Mouse (Mus musculus) neural tube, embryonic 15.5 days (tissue): ENCODE measurements around the gene Ltbp3. TPM values are rescaled to one million over a fixed set of nuclear protein-coding genes. Genes with fewer than 3 reads are reported as not detected.
A peak's percentile ranks its signal among the peaks of the same experiment; 100 is the strongest.

Experiments used
- ATAC-seq: fragments of 200-750 bp; cut with Nextera tagmentation; 2 replicates; pipeline ENCODE4 v1.8.0; 2017; ENCODE audit warnings: mild to moderate bottlenecking, moderate TSS enrichment, moderate library complexity; ENCODE audit not compliant: low FRiP score
- H3K27ac ChIP-seq: fragments of 300-500 bp; sonication (generic); replicated peaks from 2 replicates; pipeline ENCODE4 v1.5.1; 2015; ENCODE audit warnings: mild to moderate bottlenecking, inconsistent platforms
- H3K27me3 ChIP-seq: fragments of 300-500 bp; sonication (generic); replicated peaks from 2 replicates; pipeline ENCODE4 v1.6.1; 2015; ENCODE audit warnings: inconsistent platforms
- H3K36me3 ChIP-seq: fragments of 300-500 bp; sonication (generic); 2 replicates; pipeline ENCODE4 v1.6.1; 2015; ENCODE audit warnings: inconsistent platforms
- H3K4me1 ChIP-seq: fragments of 300-500 bp; sonication (generic); 2 replicates; pipeline ENCODE4 v1.6.1; 2015; ENCODE audit warnings: inconsistent platforms
- H3K4me2 ChIP-seq: fragments of 300-500 bp; sonication (generic); 2 replicates; pipeline ENCODE4 v1.6.1; 2015; ENCODE audit warnings: inconsistent platforms, mild to moderate bottlenecking, moderate library complexity
- H3K4me3 ChIP-seq: fragments of 300-500 bp; sonication (generic); replicated peaks from 2 replicates; pipeline ENCODE4 v1.5.1; 2015; ENCODE audit warnings: mild to moderate bottlenecking, inconsistent platforms
- H3K9ac ChIP-seq: fragments of 300-500 bp; sonication (generic); replicated peaks from 2 replicates; pipeline ENCODE4 v1.6.1; 2015; ENCODE audit warnings: mild to moderate bottlenecking, inconsistent platforms
- H3K9me3 ChIP-seq: fragments of 300-500 bp; sonication (generic); replicated peaks from 2 replicates; pipeline ENCODE4 v1.6.1; 2016; ENCODE audit warnings: inconsistent platforms
- WGBS: fragments of 180-500 bp; shearing (Covaris S2); methylation state at CpG from one replicate; pipeline ENCODE4 v1.1.7; 2015; ENCODE audit warnings: mixed read lengths; 5-methylcytosine and 5-hydroxymethylcytosine counted together
- polyA plus RNA-seq: library from polyadenylated mRNA; unstranded; fragments of >200 nt; fragmentation: Nextera tagmentation; extraction: Ambion mirVana; gene quantifications from 2 replicates; pipeline ENCODE4 v1.2.1, GENCODE M21; 2015

Gene Ltbp3
- polyA plus RNA-seq, 1 experiment from 2014 or later: 15.6 TPM

GRCm38 (mm10) chr19:5725767-5726515, 14.8 kb upstream of the Ltbp3 start, which contains the start of gene Ehbp1l1:
Gene Ehbp1l1, minus strand, starts transcription at chr19:5726317.
- Histone ChIP-seq H3K9me3 (no peaks in the 10 kb centered on the region), H3K36me3 (peaks cover 28% of the 10 kb centered on the region), H3K27ac (peak within 1 kb of the TSS; percentile 45; the same call in 1 of the 2 replicates), H3K4me1 (peaks cover 64% of the 10 kb centered on the region), H3K27me3 (no peaks in the 10 kb centered on the region), H3K4me3 (peak within 1 kb of the TSS; percentile 84), H3K9ac (peak within 1 kb of the TSS; percentile 96; the same call in 1 of the 2 replicates), H3K4me2 (peak within 1 kb of the TSS; percentile 89)
- ATAC-seq: no peak
- WGBS: 13% methylated on average over 49 of the region's 49 CpGs

- Histone ChIP-seq H3K9me3 (no peaks in the 10 kb centered on the region), H3K4me2 (peak overlapping the region; percentile 89), H3K4me3 (peak overlapping the region; percentile 84), H3K4me1 (peaks cover 71% of the 10 kb centered on the region), H3K36me3 (peaks cover 17% of the 10 kb centered on the region; the same call in 1 of the 2 replicates), H3K27me3 (no peaks in the 10 kb centered on the region), H3K9ac (peak overlapping the region; percentile 96), H3K27ac (peak overlapping the region; percentile 96)
- WGBS: 82% methylated on average over 15 of the region's 15 CpGs
- ATAC-seq: no peak
Observed at GRCm38 (mm10) chr19:5726961-5727578, 13.6 kb upstream of the Ltbp3 start.

- Histone ChIP-seq H3K4me2 (peak overlapping the region; percentile 89), H3K9ac (peak overlapping the region; percentile 96), H3K27me3 (no peaks in the 10 kb centered on the region), H3K4me3 (peak overlapping the region; percentile 84), H3K36me3 (0 out of 2 replicates have a peak, but pooled peaks cover 12% of the 10 kb centered on the region), H3K9me3 (no peaks in the 10 kb centered on the region), H3K4me1 (peaks cover 72% of the 10 kb centered on the region), H3K27ac (peak overlapping the region; percentile 96)
- WGBS: 4% methylated on average over 14 of the region's 14 CpGs
- no peak for ATAC-seq
Observed at GRCm38 (mm10) chr19:5727701-5728100, 13.0 kb upstream of the Ltbp3 start.

GRCm38 (mm10) chr19:5728631-5729443, 11.9 kb upstream of the Ltbp3 start:
- Histone ChIP-seq H3K4me3 (peak overlapping the region; percentile 84), H3K27ac (peak overlapping the region; percentile 96), H3K4me2 (peak overlapping the region; percentile 89), H3K27me3 (peaks cover 4% of the 10 kb centered on the region; the same call in 1 of the 2 replicates), H3K4me1 (peaks cover 72% of the 10 kb centered on the region), H3K36me3 (0 out of 2 replicates have a peak, but pooled peaks cover 10% of the 10 kb centered on the region), H3K9me3 (no peaks in the 10 kb centered on the region), H3K9ac (peak overlapping the region; percentile 96)
- 7% methylated on average over 37 of the region's 37 CpGs for WGBS
- peak; percentile 30; the same call in 1 of the 2 replicates for ATAC-seq

GRCm38 (mm10) chr19:5729444-5729815, 11.3 kb upstream of the Ltbp3 start, which contains the start of gene Fam89b:
Gene Fam89b, minus strand, starts transcription at chr19:5729653.
- H3K4me1 ChIP-seq: peaks cover 67% of the 10 kb centered on the region
- H3K36me3 ChIP-seq: 0 out of 2 replicates have a peak, but pooled peaks cover 7% of the 10 kb centered on the region
- no peaks in the 10 kb centered on the region for H3K9me3 ChIP-seq
- WGBS: 0% methylated on average over 37 of the region's 37 CpGs
- H3K9ac ChIP-seq: peak within 1 kb of the TSS; percentile 96
- ATAC-seq: peak; percentile 82
- peak within 1 kb of the TSS; percentile 96 for H3K27ac ChIP-seq
- H3K4me3 ChIP-seq: peak within 1 kb of the TSS; percentile 84
- H3K27me3 ChIP-seq: peaks cover 4% of the 10 kb centered on the region; the same call in 1 of the 2 replicates
- peak within 1 kb of the TSS; percentile 89 for H3K4me2 ChIP-seq

GRCm38 (mm10) chr19:5730314-5731186, 10.2 kb upstream of the Ltbp3 start:
- Histone ChIP-seq H3K27me3 (peaks cover 9% of the 10 kb centered on the region; the same call in 1 of the 2 replicates), H3K9me3 (no peaks in the 10 kb centered on the region), H3K36me3 (no peaks in the 10 kb centered on the region), H3K4me1 (peaks cover 56% of the 10 kb centered on the region), H3K27ac (no peak overlapping the region; the same call in 1 of the 2 replicates), H3K4me2 (peak overlapping the region; percentile 89), H3K9ac (peak overlapping the region; percentile 74), H3K4me3 (peak overlapping the region; percentile 84)
- WGBS: 76% methylated on average over 29 of the region's 29 CpGs
- ATAC-seq: no peak

GRCm38 (mm10) chr19:5731264-5731978, 9.3 kb upstream of the Ltbp3 start:
- Histone ChIP-seq H3K9ac (peak overlapping the region; percentile 74), H3K27ac (peak overlapping the region; percentile 76), H3K4me3 (peak overlapping the region; percentile 84), H3K4me1 (peaks cover 47% of the 10 kb centered on the region), H3K27me3 (peaks cover 14% of the 10 kb centered on the region; the same call in 1 of the 2 replicates), H3K36me3 (no peaks in the 10 kb centered on the region), H3K4me2 (peak overlapping the region; percentile 89), H3K9me3 (no peaks in the 10 kb centered on the region)
- under 1% methylated on average over 47 of the region's 47 CpGs for WGBS
- ATAC-seq: peak; percentile 86

- no peak overlapping the region for H3K27ac ChIP-seq
- H3K4me1 ChIP-seq: peaks cover 23% of the 10 kb centered on the region
- no peak overlapping the region for H3K9ac ChIP-seq
- H3K4me3 ChIP-seq: no peak overlapping the region
- WGBS: 82% methylated on average over 9 of the region's 9 CpGs
- H3K4me2 ChIP-seq: no peak overlapping the region
- H3K27me3 ChIP-seq: peaks cover 26% of the 10 kb centered on the region
- no peak for ATAC-seq
- H3K9me3 ChIP-seq: no peaks in the 10 kb centered on the region
- no peaks in the 10 kb centered on the region for H3K36me3 ChIP-seq
Observed at GRCm38 (mm10) chr19:5734325-5734724, 6.4 kb upstream of the Ltbp3 start.

GRCm38 (mm10) chr19:5739446-5739845, 1.3 kb upstream of the Ltbp3 start:
- no peak for ATAC-seq
- Histone ChIP-seq H3K27me3 (peaks cover 50% of the 10 kb centered on the region), H3K4me2 (no peak overlapping the region), H3K9me3 (no peaks in the 10 kb centered on the region), H3K27ac (no peak overlapping the region), H3K4me3 (no peak overlapping the region), H3K36me3 (no peaks in the 10 kb centered on the region), H3K4me1 (peaks cover 40% of the 10 kb centered on the region), H3K9ac (no peak overlapping the region)
- 75% methylated on average over 2 of the region's 2 CpGs for WGBS

- ATAC-seq: peak; percentile 56; the same call in 1 of the 2 replicates
Observed at GRCm38 (mm10) chr19:5741641-5742240, 1.0 kb downstream of the Ltbp3 start.

More at GRCm38 (mm10) chr19:5741641-5742240, 1.0 kb downstream of the Ltbp3 start:
- under 1% methylated on average over 48 of the region's 55 CpGs for WGBS
- Histone ChIP-seq H3K27me3 (peaks cover 58% of the 10 kb centered on the region), H3K27ac (peak overlapping the region; percentile 86), H3K4me1 (peaks cover 62% of the 10 kb centered on the region), H3K4me2 (peak overlapping the region; percentile 98), H3K4me3 (peak overlapping the region; percentile 57), H3K9me3 (no peaks in the 10 kb centered on the region), H3K9ac (peak overlapping the region; percentile 70), H3K36me3 (no peaks in the 10 kb centered on the region)
